Mouse (Mus musculus): ENCODE data around the gene Noct.

- TF ChIP-seq CTCF (conservative IDR thresholded peaks at IDR 0.05 in 1 of 2, IDR thresholded peaks at IDR 0.05 in 1 of 2; ENCODE audit: low read depth in 2 of 2, low read length in 2 of 2) (peak; percentile 12 to 46; a peak in 2 of 4 replicates), ZC3H11A (IDR thresholded peaks at IDR 0.05; ENCODE audit: low read depth, low read length) (no peak), E2F4 (IDR thresholded peaks at IDR 0.05; ENCODE audit: insufficient replicate concordance, low read depth, low read length) (no peak), USF1 (IDR thresholded peaks at IDR 0.05; ENCODE audit: low read depth, low read length) (no peak), POLR2A (IDR thresholded peaks at IDR 0.05; ENCODE audit: low read depth, low read length) (no peak), SMC3 (IDR thresholded peaks at IDR 0.05; ENCODE audit: low read depth, low read length) (no peak), MAX (IDR thresholded peaks at IDR 0.05; ENCODE audit: low read length) (no peak), TBP (conservative IDR thresholded peaks at IDR 0.05; ENCODE audit: low read depth, low read length) (0 out of 2 replicates have a peak, but pooled peaks have one; percentile 67), POLR2AphosphoS2 (IDR thresholded peaks at IDR 0.05; ENCODE audit: low read depth, low read length) (no peak), NRF1 (IDR thresholded peaks at IDR 0.05; ENCODE audit: low read depth, low read length) (no peak)
These were observed 4.0 kb downstream of the Noct start for GRCm38 (mm10) chr3:51228038-51228820.

All from CH12.LX (cell line).